Mouse (Mus musculus): ENCODE results near the gene Fkbp11.

The Fkbp11 gene

GRCm38 (mm10) chr15:98729791-98730545, 2.0 kb upstream of the Fkbp11 start:
- Histone ChIP-seq H3K27me3 (ENCODE audit: control insufficient read depth, insufficient read depth, low read length, poor library complexity, severe bottlenecking) (no peaks in the 10 kb centered on the region), H3K36me3 (ENCODE audit: control insufficient read depth, insufficient read depth, low read length, poor library complexity, severe bottlenecking) (no peaks in the 10 kb centered on the region)
- DNase-seq (ENCODE audit: low read depth, low spot score): no peak

- DNase-seq (ENCODE audit: low read depth, low spot score): no peak
- no peaks in the 10 kb centered on the region; the same call in 1 of the 2 replicates for H3K27me3 ChIP-seq (ENCODE audit: control insufficient read depth, insufficient read depth, low read length, poor library complexity, severe bottlenecking)
- no peaks in the 10 kb centered on the region for H3K36me3 ChIP-seq (ENCODE audit: control insufficient read depth, insufficient read depth, low read length, poor library complexity, severe bottlenecking)
These were observed 368 bp upstream of the Fkbp11 start for GRCm38 (mm10) chr15:98728366-98728765.

- no peak for DNase-seq (ENCODE audit: low read depth, low spot score)
- no peaks in the 10 kb centered on the region for H3K36me3 ChIP-seq (ENCODE audit: control insufficient read depth, insufficient read depth, low read length, poor library complexity, severe bottlenecking)
- H3K27me3 ChIP-seq (ENCODE audit: control insufficient read depth, insufficient read depth, low read length, poor library complexity, severe bottlenecking): no peaks in the 10 kb centered on the region; the same call in 1 of the 2 replicates
These were observed 1.3 kb downstream of the Fkbp11 start for GRCm38 (mm10) chr15:98726746-98727145.

- DNase-seq (ENCODE audit: low read depth, low spot score): no peak
These were observed 1.9 kb downstream of the Fkbp11 start for GRCm38 (mm10) chr15:98726079-98726478.

GRCm38 (mm10) chr15:98724441-98724840, 3.6 kb downstream of the Fkbp11 start:
- Histone ChIP-seq H3K36me3 (ENCODE audit: control insufficient read depth, insufficient read depth, low read length, poor library complexity, severe bottlenecking) (no peaks in the 10 kb centered on the region), H3K27me3 (ENCODE audit: control insufficient read depth, insufficient read depth, low read length, poor library complexity, severe bottlenecking) (no peaks in the 10 kb centered on the region; the same call in 1 of the 2 replicates)

More at GRCm38 (mm10) chr15:98726079-98726478, 1.9 kb downstream of the Fkbp11 start:
- no peaks in the 10 kb centered on the region; the same call in 1 of the 2 replicates for H3K27me3 ChIP-seq (ENCODE audit: control insufficient read depth, insufficient read depth, low read length, poor library complexity, severe bottlenecking)
- no peaks in the 10 kb centered on the region for H3K36me3 ChIP-seq (ENCODE audit: control insufficient read depth, insufficient read depth, low read length, poor library complexity, severe bottlenecking)

GRCm38 (mm10) chr15:98722854-98723253, 5.1 kb downstream of the Fkbp11 start:
- Histone ChIP-seq H3K27me3 (ENCODE audit: control insufficient read depth, insufficient read depth, low read length, poor library complexity, severe bottlenecking) (no peaks in the 10 kb centered on the region; the same call in 1 of the 2 replicates), H3K36me3 (ENCODE audit: control insufficient read depth, insufficient read depth, low read length, poor library complexity, severe bottlenecking) (no peaks in the 10 kb centered on the region)
- DNase-seq (ENCODE audit: low read depth, low spot score): no peak

More at GRCm38 (mm10) chr15:98724441-98724840, 3.6 kb downstream of the Fkbp11 start:
- no peak for DNase-seq (ENCODE audit: low read depth, low spot score)

- no peak for DNase-seq (ENCODE audit: low read depth, low spot score)
- Histone ChIP-seq H3K36me3 (ENCODE audit: control insufficient read depth, insufficient read depth, low read length, poor library complexity, severe bottlenecking) (no peaks in the 10 kb centered on the region), H3K27me3 (ENCODE audit: control insufficient read depth, insufficient read depth, low read length, poor library complexity, severe bottlenecking) (no peaks in the 10 kb centered on the region; the same call in 1 of the 2 replicates)
These were observed 5.8 kb downstream of the Fkbp11 start for GRCm38 (mm10) chr15:98722191-98722590.

- no peaks in the 10 kb centered on the region; the same call in 1 of the 2 replicates for H3K27me3 ChIP-seq (ENCODE audit: control insufficient read depth, insufficient read depth, low read length, poor library complexity, severe bottlenecking)
- no peaks in the 10 kb centered on the region for H3K36me3 ChIP-seq (ENCODE audit: control insufficient read depth, insufficient read depth, low read length, poor library complexity, severe bottlenecking)
- no peak for DNase-seq (ENCODE audit: low read depth, low spot score)
These were observed 10.7 kb downstream of the Fkbp11 start for GRCm38 (mm10) chr15:98717301-98717700.

GRCm38 (mm10) chr15:98714230-98714652, 13.8 kb downstream of the Fkbp11 start:
- DNase-seq (ENCODE audit: low read depth, low spot score): no peak
- no peaks in the 10 kb centered on the region for H3K36me3 ChIP-seq (ENCODE audit: control insufficient read depth, insufficient read depth, low read length, poor library complexity, severe bottlenecking)
- no peaks in the 10 kb centered on the region; the same call in 1 of the 2 replicates for H3K27me3 ChIP-seq (ENCODE audit: control insufficient read depth, insufficient read depth, low read length, poor library complexity, severe bottlenecking)

GRCm38 (mm10) chr15:98710442-98710841, 17.6 kb downstream of the Fkbp11 start:
- Histone ChIP-seq H3K27me3 (ENCODE audit: control insufficient read depth, insufficient read depth, low read length, poor library complexity, severe bottlenecking) (no peaks in the 10 kb centered on the region), H3K36me3 (ENCODE audit: control insufficient read depth, insufficient read depth, low read length, poor library complexity, severe bottlenecking) (no peaks in the 10 kb centered on the region)
- DNase-seq (ENCODE audit: low read depth, low spot score): peak; percentile 81

GRCm38 (mm10) chr15:98707766-98708372, 20.1 kb downstream of the Fkbp11 start, which contains the start of gene Ccdc65:
Ccdc65 (plus strand) TSS chr15:98708207.
- Histone ChIP-seq H3K27me3 (ENCODE audit: control insufficient read depth, insufficient read depth, low read length, poor library complexity, severe bottlenecking) (no peaks in the 10 kb centered on the region), H3K36me3 (ENCODE audit: control insufficient read depth, insufficient read depth, low read length, poor library complexity, severe bottlenecking) (no peaks in the 10 kb centered on the region)
- peak; percentile 87 for DNase-seq (ENCODE audit: low read depth, low spot score)

- no peak for DNase-seq (ENCODE audit: low read depth, low spot score)
- H3K27me3 ChIP-seq (ENCODE audit: control insufficient read depth, insufficient read depth, low read length, poor library complexity, severe bottlenecking): 0 out of 2 replicates have a peak, but pooled peaks cover 2% of the 10 kb centered on the region
- H3K36me3 ChIP-seq (ENCODE audit: control insufficient read depth, insufficient read depth, low read length, poor library complexity, severe bottlenecking): no peaks in the 10 kb centered on the region
These were observed 23.7 kb downstream of the Fkbp11 start for GRCm38 (mm10) chr15:98704312-98704711.

- H3K27me3 ChIP-seq (ENCODE audit: control insufficient read depth, insufficient read depth, low read length, poor library complexity, severe bottlenecking): 0 out of 2 replicates have a peak, but pooled peaks cover 2% of the 10 kb centered on the region
- H3K36me3 ChIP-seq (ENCODE audit: control insufficient read depth, insufficient read depth, low read length, poor library complexity, severe bottlenecking): no peaks in the 10 kb centered on the region
- peak; percentile 83 for DNase-seq (ENCODE audit: low read depth, low spot score)
These were observed 28.6 kb downstream of the Fkbp11 start for GRCm38 (mm10) chr15:98699190-98700105.

- DNase-seq (ENCODE audit: low read depth, low spot score): no peak
- Histone ChIP-seq H3K36me3 (ENCODE audit: control insufficient read depth, insufficient read depth, low read length, poor library complexity, severe bottlenecking) (no peaks in the 10 kb centered on the region), H3K27me3 (ENCODE audit: control insufficient read depth, insufficient read depth, low read length, poor library complexity, severe bottlenecking) (0 out of 2 replicates have a peak, but pooled peaks cover 2% of the 10 kb centered on the region)
These were observed 31.8 kb downstream of the Fkbp11 start for GRCm38 (mm10) chr15:98696216-98696615.
